Mouse (Mus musculus): ENCODE results near the gene Mybl2. TPM values are rescaled to one million over a fixed set of nuclear protein-coding genes. Genes with fewer than 3 reads are reported as not detected.

Gene Mybl2
- polyA plus RNA-seq (2015; fragmentation: Nextera tagmentation; extraction: Ambion mirVana): 4.0 and 4.9 TPM in 2 replicates

DNA sequence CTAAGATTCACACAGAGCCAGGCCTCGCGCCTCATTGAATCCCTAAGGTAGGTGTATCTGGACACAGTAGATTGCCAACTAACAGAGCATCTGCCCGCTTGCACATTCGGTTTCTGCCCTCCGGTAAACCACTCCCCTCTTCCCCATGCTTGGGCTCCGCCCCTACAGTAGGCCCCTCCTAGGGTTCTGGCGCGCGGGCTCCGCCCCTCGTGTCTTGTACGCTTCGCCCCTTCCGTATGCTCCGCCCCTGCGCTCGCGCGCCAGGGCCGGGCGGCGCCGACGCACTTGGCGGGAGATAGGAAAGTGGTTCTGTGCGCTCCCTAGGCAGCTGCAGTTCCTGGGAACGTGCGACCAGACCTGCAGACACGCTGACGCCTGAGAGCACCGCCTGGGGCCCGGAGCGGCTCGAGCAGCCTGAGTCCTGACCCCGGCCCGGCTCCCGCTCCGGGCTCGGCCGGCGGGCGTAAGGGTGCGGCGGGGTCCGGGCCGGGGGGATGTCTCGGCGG lies at the start of gene Mybl2:
Mybl2 (plus strand) TSS at position 353 of the 506 bp plus-strand sequence.
- H3K4me3 ChIP-seq: peak within 1 kb of the TSS; percentile 58
- peak within 1 kb of the TSS; percentile 99 for H3K4me2 ChIP-seq
- WGBS: under 1% methylated on average over 48 of the region's 48 CpGs
- H3K9ac ChIP-seq: peak within 1 kb of the TSS; percentile 52
- peaks cover 8% of the 10 kb centered on the region for H3K27me3 ChIP-seq (replicated peaks)
- peaks cover 19% of the 10 kb centered on the region for H3K4me1 ChIP-seq
- H3K36me3 ChIP-seq (replicated peaks): no peaks in the 10 kb centered on the region
- no peaks in the 10 kb centered on the region for H3K9me3 ChIP-seq
- no peak within 1 kb of the TSS for H3K27ac ChIP-seq
- peak; percentile 99 for ATAC-seq (replicated peaks)

DNA sequence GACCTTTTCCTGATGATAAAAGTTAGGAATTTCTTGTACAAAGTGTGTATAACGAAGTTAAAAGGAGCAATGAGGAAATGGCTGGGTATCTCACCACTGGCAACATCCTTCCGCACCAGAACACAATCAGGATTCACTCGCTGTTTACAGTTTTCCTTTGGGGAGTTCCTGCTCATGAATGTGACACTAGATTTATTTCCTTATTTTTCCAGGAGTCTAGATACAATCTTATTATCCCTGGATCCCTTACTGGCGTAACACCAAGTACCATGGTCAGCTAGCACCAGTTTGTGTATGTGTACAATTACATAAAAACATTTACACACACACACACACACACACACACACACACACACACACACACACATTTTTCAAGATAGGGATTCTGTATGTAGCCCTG lies 47.2 kb upstream of the Mybl2 start:
- H3K4me3 ChIP-seq: no peak overlapping the region
- no peaks in the 10 kb centered on the region for H3K9me3 ChIP-seq
- ATAC-seq (replicated peaks): no peak
- no peaks in the 10 kb centered on the region for H3K36me3 ChIP-seq (replicated peaks)
- H3K4me1 ChIP-seq: no peaks in the 10 kb centered on the region
- H3K27ac ChIP-seq: no peak overlapping the region
- no peak overlapping the region for H3K9ac ChIP-seq
- 78% methylated on average over 4 of the region's 4 CpGs for WGBS
- no peak overlapping the region for H3K4me2 ChIP-seq
- H3K27me3 ChIP-seq (replicated peaks): no peaks in the 10 kb centered on the region

DNA sequence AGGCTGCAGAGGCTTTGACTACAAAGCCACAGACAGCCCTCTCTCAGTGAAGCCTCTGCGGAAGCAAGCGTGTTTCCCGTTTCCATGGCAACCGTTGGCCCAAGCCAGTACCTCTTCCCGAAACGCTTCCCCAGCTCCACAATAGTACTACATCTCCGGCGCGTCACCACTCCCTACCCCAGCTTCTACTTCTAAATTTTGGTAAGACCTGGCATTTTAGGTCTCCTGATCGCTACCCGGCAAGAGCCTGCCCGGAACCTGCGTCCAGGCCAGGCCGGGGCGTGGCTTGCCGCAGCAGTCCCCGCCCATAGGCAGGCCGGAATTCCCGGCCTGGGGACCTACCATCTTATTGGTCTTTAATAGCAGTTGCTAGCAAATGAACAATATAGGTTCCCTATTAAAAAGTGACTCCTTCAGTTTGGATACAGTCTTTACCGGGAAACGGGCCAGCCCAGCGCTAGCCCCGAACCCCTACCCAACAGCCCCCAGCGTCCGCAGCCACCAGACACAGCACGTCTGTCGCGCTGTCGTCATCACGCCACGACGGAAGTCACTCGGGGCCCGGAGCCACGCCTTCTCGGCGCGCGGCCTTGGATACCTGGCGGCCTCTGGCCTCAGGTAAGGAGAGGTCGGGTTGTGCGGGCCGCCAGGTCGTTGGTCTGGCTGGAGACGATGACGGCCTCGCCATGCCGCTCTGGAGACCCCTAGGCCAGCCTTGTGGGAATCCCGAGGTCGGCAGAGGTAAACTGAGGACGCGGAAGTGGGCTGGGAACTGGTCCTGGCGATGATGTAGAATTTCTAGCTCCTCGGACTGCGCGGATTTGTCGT lies 37.4 kb upstream of the Mybl2 start, which contains the start of gene Ift52:
Ift52 (plus strand) TSS at position 439 of the 828 bp plus-strand sequence.
- H3K4me3 ChIP-seq: peak within 1 kb of the TSS; percentile 66
- H3K9ac ChIP-seq: peak within 1 kb of the TSS; percentile 75
- no peaks in the 10 kb centered on the region for H3K36me3 ChIP-seq (replicated peaks)
- no peaks in the 10 kb centered on the region for H3K27me3 ChIP-seq (replicated peaks)
- no peaks in the 10 kb centered on the region for H3K9me3 ChIP-seq
- peak within 1 kb of the TSS; percentile 61 for H3K4me2 ChIP-seq
- peaks cover 13% of the 10 kb centered on the region for H3K4me1 ChIP-seq
- ATAC-seq (replicated peaks): peak; percentile 97
- WGBS: under 1% methylated on average over 57 of the region's 57 CpGs
- peak within 1 kb of the TSS; percentile 81 for H3K27ac ChIP-seq

DNA sequence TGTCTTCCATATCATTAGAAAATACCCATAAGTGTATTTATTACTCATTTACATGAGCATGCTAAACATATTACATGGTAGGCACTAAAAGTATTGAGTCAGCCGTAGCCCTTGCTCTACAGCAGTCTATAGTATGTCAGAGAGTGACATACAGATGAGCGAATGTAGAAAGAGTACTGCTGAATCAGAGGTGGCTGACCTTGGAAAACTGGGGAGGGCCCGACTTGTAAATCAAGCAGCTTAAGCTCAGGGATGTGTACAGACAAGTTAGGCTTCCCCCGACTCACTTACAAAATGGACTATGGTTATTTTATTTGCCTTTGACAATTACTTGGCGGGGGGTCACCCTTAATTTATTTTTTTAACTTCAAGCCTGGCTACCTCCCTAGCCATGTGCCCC lies 23.2 kb upstream of the Mybl2 start:
- WGBS: 91% methylated on average over 5 of the region's 5 CpGs
- Histone ChIP-seq H3K4me2 (no peak overlapping the region), H3K9me3 (no peaks in the 10 kb centered on the region), H3K27me3 (replicated peaks) (no peaks in the 10 kb centered on the region), H3K36me3 (replicated peaks) (peaks cover 63% of the 10 kb centered on the region), H3K4me3 (no peak overlapping the region), H3K27ac (no peak overlapping the region), H3K4me1 (no peaks in the 10 kb centered on the region), H3K9ac (no peak overlapping the region)
- ATAC-seq (replicated peaks): no peak

DNA sequence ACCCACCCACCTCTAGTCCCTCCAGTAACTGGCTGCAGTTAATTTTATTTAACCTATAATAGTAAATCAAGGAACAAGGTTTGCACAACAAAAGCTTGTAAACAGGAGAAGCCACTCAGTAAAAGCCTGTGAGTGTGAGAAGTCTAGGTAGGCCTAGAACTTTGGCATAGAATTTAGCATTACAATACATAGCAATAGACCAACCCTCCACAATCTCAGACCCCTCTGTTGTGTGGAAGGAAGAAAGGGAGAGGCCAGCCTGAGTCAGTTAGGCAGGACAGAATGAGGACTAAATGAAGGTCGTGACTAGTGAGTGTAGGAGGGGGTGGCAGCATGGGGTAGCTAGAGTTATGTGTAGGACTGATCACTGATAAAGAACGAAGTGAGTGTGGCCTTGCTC lies 22.7 kb upstream of the Mybl2 start:
- Histone ChIP-seq H3K9me3 (no peaks in the 10 kb centered on the region), H3K4me3 (no peak overlapping the region), H3K4me2 (no peak overlapping the region), H3K9ac (no peak overlapping the region), H3K27me3 (replicated peaks) (no peaks in the 10 kb centered on the region), H3K36me3 (replicated peaks) (peaks cover 60% of the 10 kb centered on the region), H3K27ac (no peak overlapping the region), H3K4me1 (no peaks in the 10 kb centered on the region)
- whole genome bisulfite sequencing: 90% methylated on average over 2 of the region's 2 CpGs
- no peak for ATAC-seq (replicated peaks)

DNA sequence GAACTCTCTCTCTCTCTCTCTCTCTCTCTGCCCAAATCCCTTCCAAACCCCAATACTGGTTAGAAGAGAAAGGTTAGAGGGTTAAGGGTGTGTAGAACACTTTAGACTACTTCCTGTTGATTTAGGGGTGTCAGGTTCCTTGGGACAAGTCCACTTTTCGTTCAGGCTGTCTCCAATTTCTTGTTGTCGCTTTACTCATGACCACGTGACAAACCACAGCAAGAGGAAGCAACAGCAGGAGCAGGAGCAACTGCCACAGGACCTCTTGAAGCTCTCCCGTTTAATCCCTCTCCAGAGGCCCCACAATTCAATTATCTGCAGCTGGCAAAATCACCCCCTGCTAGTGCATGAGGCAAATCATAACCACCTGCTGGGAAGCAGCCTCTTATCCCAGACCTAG lies 21.9 kb upstream of the Mybl2 start:
- Histone ChIP-seq H3K36me3 (replicated peaks) (peaks cover 57% of the 10 kb centered on the region), H3K9ac (no peak overlapping the region), H3K4me1 (no peaks in the 10 kb centered on the region), H3K4me3 (no peak overlapping the region), H3K9me3 (no peaks in the 10 kb centered on the region), H3K27ac (no peak overlapping the region), H3K27me3 (replicated peaks) (no peaks in the 10 kb centered on the region), H3K4me2 (no peak overlapping the region)
- 38% methylated on average over 4 of the region's 4 CpGs for WGBS
- ATAC-seq (replicated peaks): no peak

DNA sequence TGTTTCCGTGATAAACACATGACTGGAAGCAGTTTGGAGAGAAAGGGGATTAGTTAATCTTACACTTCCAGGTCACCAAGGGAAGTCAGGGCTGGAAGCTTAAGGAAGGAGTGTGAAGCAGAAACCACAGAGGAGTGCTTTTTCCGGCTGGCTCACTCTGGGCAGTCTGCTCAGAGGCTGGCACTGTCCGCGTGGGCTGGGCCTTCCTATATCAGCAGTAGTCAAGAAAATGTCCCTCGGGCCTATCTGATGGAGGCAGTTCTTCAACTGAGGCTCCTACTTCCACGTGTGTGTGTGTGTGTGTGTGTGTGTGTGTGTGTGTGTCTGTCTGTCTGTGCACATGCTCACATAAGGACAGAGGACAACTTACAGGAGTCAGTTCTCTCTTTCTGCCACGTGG lies 14.5 kb upstream of the Mybl2 start:
- ATAC-seq (replicated peaks): no peak
- Histone ChIP-seq H3K4me1 (no peaks in the 10 kb centered on the region), H3K4me2 (no peak overlapping the region), H3K9ac (no peak overlapping the region), H3K9me3 (no peaks in the 10 kb centered on the region), H3K36me3 (replicated peaks) (peaks cover 53% of the 10 kb centered on the region), H3K27ac (no peak overlapping the region), H3K4me3 (no peak overlapping the region), H3K27me3 (replicated peaks) (no peaks in the 10 kb centered on the region)
- 91% methylated on average over 7 of the region's 7 CpGs for WGBS

DNA sequence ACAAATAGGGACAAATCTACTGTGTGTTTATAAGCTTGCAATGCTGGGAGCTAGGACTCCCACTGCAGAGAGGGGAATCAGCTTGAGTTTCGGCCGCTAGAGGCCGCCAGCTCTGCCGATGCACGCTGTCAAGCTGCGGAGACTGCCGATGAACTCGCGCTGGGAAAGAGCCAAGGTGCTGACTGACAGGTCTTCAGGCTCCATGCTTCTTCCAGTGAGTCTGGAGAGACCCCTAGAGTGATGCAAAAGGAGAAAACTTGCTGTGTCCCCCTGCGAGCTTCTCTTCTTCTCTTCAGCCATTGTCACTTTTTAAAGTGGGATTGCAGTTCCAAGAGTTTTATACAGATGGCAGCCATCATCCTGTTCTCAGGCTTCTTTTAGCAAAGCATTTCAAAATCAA lies 6.4 kb upstream of the Mybl2 start:
- ATAC-seq (replicated peaks): peak; percentile 63

DNA sequence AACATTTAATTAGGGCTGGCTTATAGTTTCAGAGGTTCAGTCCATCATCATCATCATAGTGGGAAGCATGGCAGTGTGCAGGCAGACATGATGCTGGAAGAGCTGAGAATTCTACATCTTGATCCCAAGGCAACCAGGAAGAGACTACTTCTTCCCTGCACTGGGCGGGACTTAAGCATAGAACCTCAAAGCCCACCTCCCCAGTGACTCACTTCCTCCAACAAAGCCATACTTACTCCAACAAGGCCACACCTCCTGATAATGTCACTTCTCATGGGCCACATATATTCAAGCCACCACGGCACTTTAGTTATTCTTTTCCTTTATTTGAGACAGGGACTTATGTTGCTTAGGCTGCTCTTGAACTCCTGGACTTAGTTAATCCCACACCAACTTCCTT lies 5.4 kb upstream of the Mybl2 start:
- Histone ChIP-seq H3K4me1 (peaks cover 8% of the 10 kb centered on the region), H3K36me3 (replicated peaks) (peaks cover 22% of the 10 kb centered on the region), H3K27ac (no peak overlapping the region), H3K27me3 (replicated peaks) (no peaks in the 10 kb centered on the region), H3K4me2 (no peak overlapping the region), H3K9me3 (no peaks in the 10 kb centered on the region), H3K9ac (no peak overlapping the region), H3K4me3 (no peak overlapping the region)
- WGBS: 92% methylated on average over 2 of the region's 2 CpGs
- ATAC-seq (replicated peaks): no peak

More for the DNA sequence above, 6.4 kb upstream of the Mybl2 start:
- peak overlapping the region; percentile 29 for H3K4me3 ChIP-seq
- H3K9ac ChIP-seq: no peak overlapping the region
- H3K4me2 ChIP-seq: peak overlapping the region; percentile 60
- H3K27me3 ChIP-seq (replicated peaks): no peaks in the 10 kb centered on the region
- H3K9me3 ChIP-seq: no peaks in the 10 kb centered on the region
- no peak overlapping the region for H3K27ac ChIP-seq
- 3% methylated on average over 10 of the region's 10 CpGs for WGBS
- no peaks in the 10 kb centered on the region for H3K4me1 ChIP-seq
- H3K36me3 ChIP-seq (replicated peaks): peaks cover 30% of the 10 kb centered on the region

DNA sequence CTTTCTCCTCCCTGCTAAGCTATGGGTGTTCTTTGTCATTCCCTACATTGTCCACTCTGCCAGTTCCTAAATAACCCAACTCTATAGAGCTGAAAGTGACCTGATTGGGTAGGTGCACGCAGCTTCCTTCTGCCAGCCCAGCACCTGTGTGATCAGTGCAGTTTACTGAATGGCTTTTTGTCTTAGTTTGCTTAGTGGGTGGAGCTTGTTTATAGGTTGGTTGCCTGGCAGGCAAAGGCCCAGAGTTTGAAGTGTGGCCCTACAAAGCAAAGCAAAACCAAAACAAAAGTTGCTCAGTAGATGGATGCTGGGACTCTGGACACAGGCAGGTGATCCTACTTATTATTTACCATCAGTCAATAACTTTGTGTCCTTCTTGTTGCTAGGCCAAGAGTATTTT lies 2.8 kb upstream of the Mybl2 start:
- Histone ChIP-seq H3K4me3 (no peak overlapping the region), H3K27me3 (replicated peaks) (peaks cover 8% of the 10 kb centered on the region), H3K9me3 (no peaks in the 10 kb centered on the region), H3K4me2 (no peak overlapping the region), H3K27ac (no peak overlapping the region), H3K4me1 (peaks cover 19% of the 10 kb centered on the region), H3K36me3 (replicated peaks) (0 out of 2 replicates have a peak, but pooled peaks cover 5% of the 10 kb centered on the region), H3K9ac (no peak overlapping the region)
- ATAC-seq (replicated peaks): no peak
- 73% methylated on average over 1 of the region's 1 CpGs for WGBS

DNA sequence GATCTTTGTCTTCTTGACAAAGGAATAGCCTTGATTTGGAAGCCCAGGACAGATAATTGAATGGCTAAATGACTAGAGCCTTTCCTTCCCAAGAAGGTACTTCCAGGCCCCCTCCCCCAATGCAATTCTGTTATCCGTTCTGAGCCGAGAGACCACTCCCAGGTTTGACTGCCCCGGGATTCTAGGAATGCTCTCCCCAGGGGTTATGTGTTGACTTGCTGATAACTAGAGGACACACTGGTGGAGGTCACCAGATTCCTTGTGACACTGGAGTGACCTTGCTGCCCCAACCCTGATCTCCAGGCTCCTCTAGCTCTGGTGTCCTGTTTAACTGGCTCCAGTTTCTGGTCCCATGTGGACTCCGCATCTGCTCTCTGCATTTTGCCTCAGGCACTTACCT lies 2.4 kb upstream of the Mybl2 start:
- H3K27me3 ChIP-seq (replicated peaks): peaks cover 8% of the 10 kb centered on the region
- H3K27ac ChIP-seq: no peak overlapping the region
- no peak overlapping the region for H3K4me3 ChIP-seq
- H3K4me2 ChIP-seq: no peak overlapping the region
- 0 out of 2 replicates have a peak, but pooled peaks cover under 1% of the 10 kb centered on the region for H3K36me3 ChIP-seq (replicated peaks)
- no peak overlapping the region for H3K9ac ChIP-seq
- H3K4me1 ChIP-seq: peaks cover 19% of the 10 kb centered on the region
- ATAC-seq (replicated peaks): no peak
- H3K9me3 ChIP-seq: no peaks in the 10 kb centered on the region
- 40% methylated on average over 4 of the region's 4 CpGs for WGBS

DNA sequence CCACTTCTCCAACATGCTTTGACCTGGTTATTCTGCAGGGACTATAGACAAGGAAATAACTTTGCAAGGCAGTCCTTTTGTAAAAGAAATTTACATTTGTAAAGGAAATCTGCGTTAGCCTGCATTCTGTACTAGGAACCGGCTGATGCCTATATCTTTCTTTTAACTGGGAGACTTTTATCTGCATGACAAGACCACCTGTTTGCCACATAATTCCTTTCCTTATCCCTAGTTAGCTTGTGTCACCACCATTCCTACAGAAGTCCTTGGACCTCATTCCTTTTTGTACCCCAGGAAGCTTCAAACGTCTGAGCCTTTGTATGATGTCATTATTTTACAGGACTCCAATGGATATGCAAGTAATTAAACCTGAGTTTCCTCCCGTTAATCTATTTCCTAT lies 1.7 kb upstream of the Mybl2 start:
- 61% methylated on average over 4 of the region's 4 CpGs for WGBS
- Histone ChIP-seq H3K4me3 (no peak overlapping the region), H3K9me3 (no peaks in the 10 kb centered on the region), H3K27ac (no peak overlapping the region), H3K4me1 (peaks cover 19% of the 10 kb centered on the region), H3K36me3 (replicated peaks) (no peaks in the 10 kb centered on the region), H3K4me2 (no peak overlapping the region), H3K9ac (no peak overlapping the region), H3K27me3 (replicated peaks) (peaks cover 8% of the 10 kb centered on the region)
- no peak for ATAC-seq (replicated peaks)

Measured in midbrain, embryonic 15.5 days (tissue).